Mouse (Mus musculus) myocyte (in vitro differentiated cells): ENCODE measurements around the gene Tctex1d4.

ENCODE experiments used
- CEBPB ChIP-seq: IDR thresholded peaks from 2 replicates; pipeline ENCODE4 v1.6.1; 2011; ENCODE audit warnings: mild to moderate bottlenecking, moderate library complexity; ENCODE audit not compliant: poor library complexity, insufficient read depth, severe bottlenecking
- POLR2A ChIP-seq: IDR thresholded peaks from one replicate; pipeline ENCODE4 v1.6.1; 2011; ENCODE audit warnings: low read depth, mild to moderate bottlenecking, control low read depth, moderate library complexity; ENCODE audit not compliant: insufficient read length
- TCF12 ChIP-seq: IDR thresholded peaks from one replicate; pipeline ENCODE4 v1.6.1; 2011; ENCODE audit warnings: mild to moderate bottlenecking, control low read depth; ENCODE audit not compliant: poor library complexity, insufficient read depth, severe bottlenecking

DNA sequence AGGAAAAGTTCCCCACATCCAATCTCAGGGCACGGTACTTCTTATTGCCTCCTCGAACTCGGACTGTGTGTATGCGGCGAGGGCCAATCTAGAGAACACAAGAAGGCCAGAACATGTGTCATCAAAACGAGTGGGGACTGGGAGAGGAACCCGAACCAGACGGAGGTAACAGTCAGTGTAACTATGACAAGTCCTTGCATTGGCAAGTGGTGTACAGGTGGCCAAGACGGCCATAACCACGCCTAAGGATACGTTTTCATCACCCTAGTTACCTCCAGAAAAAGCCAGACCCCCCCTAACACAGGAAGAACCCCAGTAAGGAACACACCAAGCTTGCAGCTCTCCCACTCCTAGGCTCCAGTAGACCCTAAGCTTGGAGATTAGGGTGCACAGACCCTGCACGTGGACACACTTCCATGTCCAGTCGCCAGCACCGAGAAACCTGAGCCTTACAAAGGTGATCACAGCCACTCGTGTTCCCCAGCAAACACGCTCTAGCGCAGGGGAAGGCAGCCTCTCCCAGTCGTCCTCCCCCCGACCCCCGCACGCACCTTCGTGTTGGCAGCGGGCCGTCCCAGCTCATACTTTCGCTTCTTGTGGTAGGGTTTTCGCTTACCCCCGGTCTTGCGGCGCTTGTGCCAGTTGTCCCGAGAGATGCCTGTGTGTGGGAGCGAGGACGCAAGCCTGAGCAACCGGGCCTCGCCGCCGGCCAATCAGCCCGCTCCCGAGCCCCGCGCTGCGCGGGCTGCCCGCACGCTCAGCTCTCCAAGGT, 28.6 kb downstream of the Tctex1d4 start:
- TF ChIP-seq CEBPB (no peak), TCF12 (no peak), POLR2A (peak; percentile 11)
